Mouse (Mus musculus) brown adipose tissue, adult 24 weeks (tissue): ENCODE measurements at regions not wholly inside any gene's neighbourhood (a gene's known extent, or its start where the extent isn't known, plus 50 kb on each side); places are given as distances from the start of the nearest gene placed in this dataset.

ENCODE experiments used
- H3K27ac ChIP-seq: fragments of 200-500 bp; replicated peaks from 2 replicates; pipeline ENCODE4 v1.5.1; 2012; ENCODE audit warnings: low read depth, mild to moderate bottlenecking, low read length
- H3K4me1 ChIP-seq: fragments of 200-500 bp; 2 replicates; pipeline ENCODE4 v1.6.1; 2012; ENCODE audit warnings: low read length, mixed read lengths; ENCODE audit not compliant: control insufficient read depth, insufficient read depth, insufficient read length
- H3K4me3 ChIP-seq: fragments of 200-500 bp; 2 replicates; pipeline ENCODE4 v1.5.1; 2012; ENCODE audit warnings: low read depth, mild to moderate bottlenecking, low read length, moderate library complexity; ENCODE audit not compliant: insufficient read depth

DNA sequence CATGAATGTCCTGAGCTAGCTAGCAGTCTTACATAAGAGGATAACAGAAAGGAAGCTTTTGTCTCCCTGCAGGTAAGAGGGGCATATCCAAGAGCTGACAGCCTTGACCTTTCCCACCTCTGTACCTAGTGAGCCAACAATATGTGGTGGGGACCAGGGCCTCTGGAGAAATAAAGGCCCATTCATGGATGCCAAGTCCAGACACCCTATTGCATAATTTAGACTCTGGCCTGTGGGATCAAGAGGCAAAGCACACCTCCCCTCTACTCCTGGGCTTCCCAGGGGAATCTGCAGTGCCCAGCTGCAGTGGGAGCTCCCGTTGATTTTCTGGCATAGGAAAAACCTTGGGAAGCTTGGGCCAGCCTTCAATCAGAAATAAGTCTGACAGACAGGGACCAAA, 251.8 kb upstream of the Igfbp3 start:
- Histone ChIP-seq H3K4me1 (no peaks in the 10 kb centered on the region), H3K4me3 (no peak overlapping the region), H3K27ac (no peak overlapping the region)

DNA sequence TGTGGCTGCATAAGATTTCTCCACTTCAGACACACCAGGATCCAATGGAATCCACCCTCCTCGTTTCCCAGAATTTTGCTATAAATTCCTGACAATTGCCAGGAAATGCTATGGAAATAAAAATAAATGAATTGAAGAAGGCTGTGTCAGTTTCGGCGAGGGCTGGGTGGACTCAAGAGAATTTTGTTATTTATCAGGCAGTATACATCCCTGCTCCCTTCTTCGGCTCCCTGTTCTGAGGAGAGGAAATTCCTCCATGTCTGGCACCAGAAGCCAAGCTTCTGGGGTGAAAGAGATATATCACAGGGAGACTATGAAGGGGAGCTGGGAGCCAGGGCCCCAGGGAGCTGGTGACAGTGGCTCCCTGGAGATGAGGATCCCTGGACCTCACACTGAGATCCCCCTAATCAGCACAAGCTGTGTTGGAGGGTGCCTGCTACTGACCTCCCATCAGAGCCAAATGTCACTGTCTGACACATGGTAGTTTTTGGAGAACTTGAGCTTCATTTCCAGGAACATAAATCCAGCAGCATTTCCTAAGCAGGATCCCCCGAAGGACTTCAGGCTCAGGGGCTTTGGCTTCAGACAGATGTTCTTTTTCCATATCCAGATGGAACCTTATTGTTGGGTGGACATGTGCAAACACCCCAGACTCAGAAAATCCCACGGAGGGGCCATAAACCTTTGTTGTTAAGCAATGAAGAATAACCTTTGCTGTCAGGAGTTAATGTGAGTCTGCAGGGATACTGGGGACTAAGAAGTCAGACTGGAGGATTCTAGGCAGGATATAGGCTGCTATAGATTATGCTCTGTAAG, 248.4 kb upstream of the Igfbp3 start:
- no peak overlapping the region for H3K4me3 ChIP-seq
- no peak overlapping the region for H3K27ac ChIP-seq
- H3K4me1 ChIP-seq = no peaks in the 10 kb centered on the region

DNA sequence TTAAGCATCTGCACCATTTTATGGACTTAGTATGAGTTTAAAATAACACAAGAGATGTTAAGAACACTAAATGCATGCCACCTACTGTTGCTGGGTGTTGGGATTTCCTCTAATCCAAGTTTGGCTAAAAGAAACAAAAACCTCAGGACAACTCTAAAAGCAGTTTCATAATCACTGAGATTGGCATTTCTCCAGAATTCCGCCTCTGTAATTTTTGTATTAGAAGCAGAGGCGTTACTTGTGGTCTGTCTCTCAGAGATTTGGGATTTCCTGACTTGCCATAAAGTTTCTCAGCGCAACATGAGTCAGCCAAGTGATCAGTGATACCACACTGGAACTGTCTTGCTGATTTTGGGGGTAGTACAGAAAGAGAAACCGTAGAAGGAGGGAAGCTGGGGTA, 238.0 kb upstream of the Igfbp3 start:
- H3K4me3 ChIP-seq = no peak overlapping the region
- H3K4me1 ChIP-seq = no peaks in the 10 kb centered on the region
- no peak overlapping the region for H3K27ac ChIP-seq

DNA sequence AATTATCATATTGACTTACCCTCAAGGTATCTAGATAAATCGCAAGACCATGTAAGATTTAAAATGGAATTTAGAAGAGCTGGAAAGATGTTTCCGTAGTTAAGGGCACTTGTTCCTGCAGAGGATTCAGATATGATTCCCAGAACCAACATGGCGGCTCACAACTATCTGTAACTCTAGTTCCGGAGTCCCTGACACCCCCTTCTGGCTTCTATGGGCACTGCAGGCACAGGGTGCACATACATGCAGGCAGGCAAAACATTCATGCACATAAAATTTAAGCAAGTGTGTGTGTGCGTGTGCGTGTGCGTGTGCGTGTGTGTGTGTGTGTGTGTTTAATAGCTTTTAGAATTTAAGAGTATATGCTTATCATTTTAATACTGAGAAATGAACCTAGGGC, 230.8 kb upstream of the Igfbp3 start:
- H3K4me3 ChIP-seq = no peak overlapping the region
- H3K4me1 ChIP-seq = no peaks in the 10 kb centered on the region
- H3K27ac ChIP-seq = no peak overlapping the region

DNA sequence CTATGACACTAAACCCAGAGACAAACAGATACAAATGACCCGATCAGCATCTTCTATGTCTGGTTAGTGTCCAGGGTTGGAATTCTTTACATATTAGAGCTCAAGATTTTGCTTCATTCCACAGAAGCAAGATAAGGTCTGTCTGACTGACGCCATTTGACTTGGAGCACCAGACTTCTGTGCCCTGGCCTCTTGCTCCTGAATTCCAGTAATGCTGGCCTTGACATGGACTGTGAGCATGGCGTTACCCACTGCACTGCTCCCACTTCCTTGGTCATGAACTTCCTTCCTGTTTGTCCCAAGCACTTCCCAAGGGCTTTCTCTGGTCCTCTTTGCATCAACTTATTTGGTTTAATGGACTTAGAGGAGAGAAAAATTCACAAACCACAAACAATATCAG, 225.6 kb upstream of the Igfbp3 start:
- Histone ChIP-seq H3K4me3 (no peak overlapping the region), H3K27ac (no peak overlapping the region), H3K4me1 (no peaks in the 10 kb centered on the region)

DNA sequence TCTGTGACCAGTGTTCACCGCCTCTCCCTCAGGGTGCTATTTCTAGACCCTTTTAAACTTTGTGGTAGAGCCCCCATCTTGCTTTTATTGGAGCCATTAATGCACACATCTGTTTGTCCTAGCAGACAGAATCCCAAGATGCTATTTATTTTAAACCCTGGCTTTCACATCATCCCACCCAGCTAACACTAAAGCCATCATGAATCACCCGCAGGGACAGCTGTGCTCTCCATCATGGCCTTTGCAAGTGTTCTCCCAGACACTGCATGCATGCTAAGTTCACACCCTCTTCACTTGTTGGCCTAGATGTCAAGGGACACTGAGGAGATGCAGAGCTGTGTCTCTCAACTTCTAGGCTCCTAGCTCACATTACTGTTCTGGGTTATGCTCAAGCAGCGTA, 220.9 kb upstream of the Igfbp3 start:
- Histone ChIP-seq H3K27ac (no peak overlapping the region), H3K4me3 (no peak overlapping the region), H3K4me1 (no peaks in the 10 kb centered on the region)

DNA sequence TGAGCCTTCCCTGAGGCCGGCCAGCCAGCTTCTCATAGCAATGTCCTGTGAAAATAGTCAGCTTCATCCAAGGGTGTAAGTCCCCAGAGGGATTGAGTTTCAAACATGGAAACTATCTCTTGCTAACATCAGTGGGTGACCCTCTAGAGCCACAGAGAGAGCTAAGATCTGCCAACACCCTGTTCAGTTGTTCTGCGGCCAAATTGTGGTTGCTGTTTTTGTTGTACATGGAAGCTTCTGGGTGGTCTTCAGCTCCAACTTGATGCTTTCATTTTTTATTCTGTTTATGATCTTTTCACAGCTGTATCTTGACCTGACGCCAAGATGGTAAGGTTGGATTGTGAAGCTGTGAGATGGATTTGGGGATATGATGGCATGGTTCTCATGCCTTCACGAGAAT, 214.0 kb upstream of the Igfbp3 start:
- Histone ChIP-seq H3K4me1 (peaks cover 2% of the 10 kb centered on the region; the same call in 1 of the 2 replicates), H3K4me3 (no peak overlapping the region), H3K27ac (no peak overlapping the region)

DNA sequence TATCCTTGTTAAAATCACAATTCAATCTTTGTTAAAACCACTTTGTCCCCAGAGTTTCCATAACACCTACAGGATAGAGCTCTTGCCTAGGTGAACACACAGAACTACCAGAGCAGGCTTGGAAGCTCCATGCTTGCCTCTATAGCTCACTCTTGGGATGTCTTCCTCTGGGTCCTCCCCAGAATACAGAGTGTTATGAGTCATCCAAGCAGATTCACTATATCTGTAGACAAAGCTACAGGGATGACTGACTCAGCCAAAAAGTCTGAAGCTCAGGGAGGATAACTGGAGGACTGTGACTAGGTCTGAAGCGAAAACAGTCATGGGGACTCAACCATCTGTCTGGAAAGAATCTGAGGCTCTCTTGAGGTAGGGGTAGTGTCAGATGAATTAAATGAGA, 211.5 kb upstream of the Igfbp3 start:
- Histone ChIP-seq H3K4me3 (no peak overlapping the region), H3K27ac (no peak overlapping the region), H3K4me1 (peaks cover 2% of the 10 kb centered on the region; the same call in 1 of the 2 replicates)

DNA sequence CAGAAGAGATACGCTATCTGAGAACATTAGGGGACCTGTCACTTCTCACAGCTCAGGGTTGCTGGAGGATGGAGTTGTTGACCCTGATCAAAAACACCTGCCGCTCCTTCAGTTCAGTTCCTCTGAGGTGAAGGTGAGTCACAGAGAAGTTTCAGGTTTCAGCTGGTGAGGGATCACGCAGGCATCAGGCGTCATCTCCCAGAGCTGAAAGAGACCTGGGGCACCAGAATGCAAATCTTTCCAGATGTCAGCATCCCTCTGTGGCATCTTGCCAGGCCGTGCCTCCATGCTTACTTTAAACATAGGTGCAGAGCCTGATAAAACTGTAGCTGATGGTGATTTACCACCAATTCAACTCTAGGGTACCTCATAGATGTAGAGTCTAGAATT, 210.4 kb upstream of the Igfbp3 start:
- no peak overlapping the region for H3K27ac ChIP-seq
- peaks cover 2% of the 10 kb centered on the region; the same call in 1 of the 2 replicates for H3K4me1 ChIP-seq
- H3K4me3 ChIP-seq = no peak overlapping the region

DNA sequence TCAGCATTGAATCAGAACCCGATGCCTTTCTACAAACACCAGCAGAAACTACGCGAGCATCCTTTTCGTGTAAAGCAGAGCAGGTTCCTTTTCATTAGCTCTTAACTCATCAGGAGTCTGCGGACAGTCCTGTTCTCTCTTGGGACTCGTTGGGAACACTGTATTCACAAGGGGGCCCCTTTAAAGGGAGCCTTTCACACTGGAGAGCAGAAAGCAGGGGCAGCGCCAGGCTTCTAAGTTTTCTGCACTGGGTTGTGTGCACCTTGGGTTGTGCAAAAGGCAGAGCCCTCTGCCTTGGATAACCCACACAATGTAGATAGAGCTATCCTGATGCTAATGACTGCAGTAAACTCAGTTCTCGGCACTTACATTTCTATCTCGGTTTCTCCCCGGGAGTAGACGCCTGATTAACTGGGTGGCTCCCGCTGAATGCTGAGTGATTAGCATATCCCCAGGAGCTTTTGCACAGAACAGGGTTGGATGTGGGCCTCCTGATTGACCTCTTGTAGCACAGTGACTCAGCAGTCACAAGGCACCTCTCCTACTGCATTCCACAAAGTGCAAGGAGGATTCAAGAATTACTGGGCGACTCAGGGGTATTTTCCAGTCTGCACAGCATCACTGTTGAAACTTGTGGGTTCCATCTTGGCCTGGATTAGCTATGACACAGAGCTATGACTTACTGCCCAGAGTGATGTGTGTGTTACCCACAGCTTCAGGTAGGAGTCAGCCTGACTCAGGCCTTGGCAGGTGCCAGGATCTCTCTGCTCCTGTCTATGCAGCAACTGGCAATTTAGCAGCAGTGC, 209.8 kb upstream of the Igfbp3 start:
- H3K27ac ChIP-seq = no peak overlapping the region
- no peak overlapping the region for H3K4me3 ChIP-seq

DNA sequence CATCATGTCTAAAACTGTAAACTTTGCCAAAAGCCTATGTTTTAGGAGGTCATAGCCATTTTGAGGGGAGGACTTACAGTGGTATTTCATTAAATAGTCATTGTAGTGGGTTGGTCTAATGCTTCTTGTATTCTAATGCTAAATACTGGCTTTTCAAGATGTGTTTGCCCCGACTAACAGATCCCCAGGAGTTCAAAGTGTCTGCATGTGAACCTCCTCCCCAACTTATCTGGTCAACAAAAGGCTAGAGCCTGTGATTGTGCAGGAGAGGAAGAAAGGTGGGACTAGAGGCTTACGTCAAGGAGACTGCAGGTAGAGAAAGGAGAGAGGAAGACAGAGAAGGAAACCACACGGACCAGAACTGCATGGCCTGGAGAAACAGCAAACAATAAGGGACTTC, 198.9 kb upstream of the Igfbp3 start:
- Histone ChIP-seq H3K4me1 (no peaks in the 10 kb centered on the region), H3K4me3 (no peak overlapping the region), H3K27ac (no peak overlapping the region)

More for the DNA sequence above, 209.8 kb upstream of the Igfbp3 start:
- H3K4me1 ChIP-seq = peaks cover 2% of the 10 kb centered on the region; the same call in 1 of the 2 replicates

DNA sequence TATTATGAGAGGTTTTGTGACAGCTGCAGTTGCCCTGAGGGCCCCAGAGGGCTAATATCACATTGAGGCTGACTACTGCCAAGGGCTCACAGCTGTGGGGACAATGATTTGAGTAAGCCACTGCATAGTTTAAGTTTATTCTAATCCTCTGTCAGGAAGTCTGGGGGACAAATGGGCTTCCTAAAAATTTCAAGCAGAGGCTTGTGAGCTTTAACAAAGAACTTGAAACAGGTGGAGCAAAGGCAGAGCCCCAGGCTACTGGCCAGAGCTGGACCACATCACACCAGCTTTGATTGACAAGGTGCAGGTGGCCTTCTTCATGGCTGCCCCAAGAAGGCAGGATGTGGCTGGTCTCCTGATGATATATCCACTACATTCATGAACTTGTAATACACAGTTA, 195.3 kb upstream of the Igfbp3 start:
- Histone ChIP-seq H3K27ac (no peak overlapping the region), H3K4me1 (no peaks in the 10 kb centered on the region), H3K4me3 (no peak overlapping the region)

DNA sequence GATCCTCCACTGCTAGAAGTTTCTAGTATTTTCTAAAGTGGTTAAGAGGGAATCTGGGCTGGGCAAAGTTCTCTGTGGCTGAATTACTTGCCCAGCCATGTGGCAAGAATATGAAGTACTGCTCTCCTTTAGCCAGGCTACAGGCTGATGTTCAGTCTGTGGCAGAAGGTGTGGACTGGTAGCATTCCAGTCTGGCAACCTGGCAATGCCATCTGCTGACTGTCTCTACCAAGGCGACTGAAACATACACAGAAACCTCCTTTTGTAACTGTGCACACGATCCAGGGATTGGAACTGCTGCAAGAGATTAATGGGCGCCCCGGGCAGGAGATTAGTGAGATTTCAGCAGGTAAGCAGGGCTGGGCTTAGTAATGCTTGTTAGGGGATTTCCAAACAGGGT, 190.9 kb upstream of the Igfbp3 start:
- no peaks in the 10 kb centered on the region for H3K4me1 ChIP-seq
- no peak overlapping the region for H3K4me3 ChIP-seq

DNA sequence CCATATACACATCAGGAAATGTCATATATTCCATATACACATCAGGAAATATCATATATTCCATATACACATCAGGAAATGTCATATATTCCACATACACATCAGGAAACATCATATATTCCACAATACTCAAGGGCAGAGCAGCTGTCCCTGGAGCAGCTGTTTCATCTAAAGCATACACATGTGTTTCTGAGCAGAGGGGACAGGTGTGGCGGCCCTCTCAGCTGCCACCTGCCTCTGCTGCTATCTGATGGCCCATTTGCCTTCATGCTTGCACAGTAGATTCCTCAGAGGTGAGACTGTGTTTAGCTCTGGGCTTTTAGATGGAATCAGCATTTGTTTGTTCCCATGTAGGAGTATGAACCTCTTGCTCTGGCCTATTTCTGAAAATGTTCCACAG, 158.1 kb upstream of the Igfbp3 start:
- Histone ChIP-seq H3K4me3 (no peak overlapping the region), H3K4me1 (no peaks in the 10 kb centered on the region), H3K27ac (no peak overlapping the region)

More for the DNA sequence above, 190.9 kb upstream of the Igfbp3 start:
- H3K27ac ChIP-seq = no peak overlapping the region

DNA sequence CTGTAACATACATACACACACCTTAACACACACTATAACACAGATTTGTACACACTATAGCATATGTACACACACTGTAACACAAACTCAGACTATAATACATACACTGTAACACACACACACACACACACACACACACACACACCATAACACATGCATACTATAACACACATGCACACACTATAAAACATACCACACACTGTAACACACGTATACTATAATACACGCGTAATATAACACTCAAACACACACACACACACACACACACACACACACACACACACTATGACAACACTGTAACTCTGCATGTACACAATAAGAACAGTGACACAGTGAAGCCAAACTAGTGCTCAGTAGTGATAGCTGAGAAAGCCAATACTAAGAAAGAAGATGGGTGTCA, 147.7 kb upstream of the Igfbp3 start:
- Histone ChIP-seq H3K4me3 (no peak overlapping the region), H3K27ac (no peak overlapping the region), H3K4me1 (no peaks in the 10 kb centered on the region)

DNA sequence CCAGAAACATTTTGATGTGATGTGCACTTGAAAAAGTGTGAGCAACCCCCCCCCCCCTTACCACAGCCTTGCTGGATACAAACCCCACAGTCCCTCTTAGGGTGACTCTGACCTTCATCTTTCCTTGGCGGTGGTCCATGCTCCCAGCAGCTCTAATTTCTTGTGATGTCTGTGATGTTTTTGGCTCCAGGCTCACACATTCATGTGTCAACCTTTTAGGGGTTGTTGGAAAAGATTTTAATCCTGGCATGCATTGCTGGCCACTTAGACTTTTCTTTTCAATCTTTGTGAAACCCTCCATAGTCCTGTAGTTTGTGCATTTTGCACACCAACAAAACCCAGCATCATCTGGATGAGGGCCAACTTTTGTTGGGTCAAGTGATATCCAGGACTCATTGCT, 134.9 kb upstream of the Igfbp3 start:
- no peak overlapping the region for H3K27ac ChIP-seq
- H3K4me3 ChIP-seq = no peak overlapping the region
- no peaks in the 10 kb centered on the region for H3K4me1 ChIP-seq
